ENCODE assay signal across 8 mouse cellular contexts in the genomic region with DNA sequence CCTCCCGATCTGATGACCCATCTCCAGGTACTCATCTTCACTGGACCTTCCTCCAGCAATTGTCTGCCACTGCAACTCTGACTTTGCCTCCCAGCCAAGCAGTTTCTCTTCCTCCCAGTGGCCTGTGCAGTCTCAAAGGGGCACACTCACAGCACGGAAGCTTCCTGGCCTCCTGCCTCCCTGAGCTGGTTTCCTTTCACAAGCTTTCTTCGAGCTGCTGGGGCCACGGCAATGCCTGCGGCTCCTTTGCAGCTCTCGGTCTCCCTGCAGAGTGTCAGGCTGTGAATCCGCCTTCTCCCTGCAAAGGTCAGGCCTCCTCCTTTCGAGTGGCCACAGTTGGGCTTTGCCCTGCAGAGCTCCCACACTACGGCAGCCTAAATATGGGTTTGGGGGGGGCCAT.
DNase-seq lines count a peak whose midpoint lies in the region; ATAC-seq and TF ChIP-seq lines count a peak whose summit lies in the region.
"Had no signal": no experiment of that assay in that cellular context is flagged by ENCODE, and none has a peak within 500 bp of the region (broad histone marks: within the 10 kb centered on the region; RNA-seq: fewer than 3 reads in every experiment).

No protein-coding gene starts in this region.

- H3K36me3 ChIP-seq in lung, embryonic 16.5 days (ENCODE audit: control insufficient read depth, insufficient read depth, low read length): no peaks in the 10 kb centered on the region
- H3K36me3 ChIP-seq in thymus, adult 2 months (ENCODE audit: control insufficient read depth, insufficient read depth, low read length): no peaks in the 10 kb centered on the region
- H3K36me3 ChIP-seq in hindbrain, embryonic 14.5 days (replicated peaks; ENCODE audit: control insufficient read depth, insufficient read depth): no peaks in the 10 kb centered on the region

- H3K4me3 ChIP-seq in lung, embryonic 16.5 days (ENCODE audit: low read length): no peak overlapping the region
- peak overlapping the region; percentile 12; the same call in 1 of the 2 replicates for H3K4me3 ChIP-seq in thymus, adult 2 months (ENCODE audit: control insufficient read depth, insufficient read depth, low read length)
- H3K4me3 ChIP-seq in hindbrain, embryonic 14.5 days (replicated peaks; ENCODE audit: low read length): no peak overlapping the region

- no peak overlapping the region for H3K9ac ChIP-seq in lung, embryonic 16.5 days (ENCODE audit: low read length)
- no peak overlapping the region for H3K9ac ChIP-seq in hindbrain, embryonic 14.5 days

- H3K4me1 ChIP-seq in lung, embryonic 16.5 days (replicated peaks; ENCODE audit: control insufficient read depth, insufficient read depth, low read length): peaks cover 35% of the 10 kb centered on the region
- H3K4me1 ChIP-seq in thymus, adult 2 months (replicated peaks; ENCODE audit: control insufficient read depth, insufficient read depth, low read length): peaks cover 48% of the 10 kb centered on the region
- peaks cover 64% of the 10 kb centered on the region for H3K4me1 ChIP-seq in hindbrain, embryonic 14.5 days (replicated peaks; ENCODE audit: control insufficient read depth, insufficient read depth, low read length)

- no peak for ATAC-seq in lung, embryonic 16.5 days (ENCODE audit: low read depth)
- ATAC-seq in hindbrain, embryonic 14.5 days (ENCODE audit: low FRiP score): no peak

- WGBS in lung, embryonic 16.5 days: 8% methylated on average over 8 of the region's 9 CpGs
- WGBS in thymus, adult 2 months: 2% methylated on average over 9 of the region's 9 CpGs
- WGBS in hindbrain, embryonic 14.5 days: 11% methylated on average over 9 of the region's 9 CpGs

- no peak overlapping the region for H3K4me2 ChIP-seq in lung, embryonic 16.5 days (ENCODE audit: low read depth, low read length)
- no peak overlapping the region for H3K4me2 ChIP-seq in hindbrain, embryonic 14.5 days (replicated peaks)

- no peak for DNase-seq in lung, adult 18-20 months
- peak; percentile 46 for DNase-seq in embryo, embryonic 10 days (ENCODE audit: low spot score)
- peak; percentile 57 for DNase-seq in induced T-regulatory cell, adult 2 months (ENCODE audit: low read depth)
- peak; percentile 48 for DNase-seq in thymus, adult 2 months
- DNase-seq in adrenal gland, adult 8-10 months: no peak
- DNase-seq in hindbrain, embryonic 14.5 days (ENCODE audit: low spot score): no peak
- DNase-seq: adrenal gland, postnatal 14 days had no signal

- H3K27ac ChIP-seq in lung, embryonic 16.5 days (ENCODE audit: low read length): peak overlapping the region; percentile 84
- peak overlapping the region; percentile 30; the same call in 1 of the 2 replicates for H3K27ac ChIP-seq in thymus, adult 2 months (ENCODE audit: control insufficient read depth, insufficient read depth, low read length)
- no peak overlapping the region for H3K27ac ChIP-seq in hindbrain, embryonic 14.5 days

- TF ChIP-seq CTCF in thymus, adult 2 months (IDR thresholded peaks at IDR 0.05; ENCODE audit: borderline replicate concordance, control insufficient read depth, extremely low read depth, insufficient read depth, low read length, poor library complexity): no peak

- TF ChIP-seq POLR2A in thymus, adult 2 months (IDR thresholded peaks at IDR 0.05; ENCODE audit: control insufficient read depth, extremely low read depth, insufficient read depth, low read length, poor library complexity): no peak

- no peaks in the 10 kb centered on the region for H3K9me3 ChIP-seq in lung, embryonic 16.5 days (ENCODE audit: control insufficient read depth, low read length)
- no peaks in the 10 kb centered on the region for H3K9me3 ChIP-seq in hindbrain, embryonic 14.5 days (ENCODE audit: control insufficient read depth, low read length)

- peaks cover 40% of the 10 kb centered on the region for H3K27me3 ChIP-seq in lung, embryonic 16.5 days (ENCODE audit: control insufficient read depth, insufficient read depth, low read depth, low read length)
- no peaks in the 10 kb centered on the region for H3K27me3 ChIP-seq in thymus, adult 2 months (ENCODE audit: control insufficient read depth, insufficient read depth, low read length)
- H3K27me3 ChIP-seq in hindbrain, embryonic 14.5 days (ENCODE audit: control insufficient read depth, insufficient read depth, low read length): peaks cover 82% of the 10 kb centered on the region

Comparison
In these comparisons a context has a peak if more than half of its experiments do, and no peak if none do; other contexts are left out.
1. DNase-seq: peak in embryo, embryonic 10 days (single experiment), induced T-regulatory cell, adult 2 months (single experiment) and thymus, adult 2 months (single experiment); none in lung, adult 18-20 months (0 of 2), adrenal gland, adult 8-10 months (single experiment) and hindbrain, embryonic 14.5 days (single experiment).